Mouse (Mus musculus) heart, adult 2 months (tissue): ENCODE measurements at regions not wholly inside any gene's neighbourhood (a gene's known extent, or its start where the extent isn't known, plus 50 kb on each side); places are given as distances from the start of the nearest gene placed in this dataset.

ENCODE experiments used
- CTCF ChIP-seq: fragments of 200-600 bp; IDR thresholded peaks from 2 replicates; pipeline ENCODE4 v1.8.1; 2022; ENCODE audit warnings: antibody characterized with exemption, mild to moderate bottlenecking, moderate library complexity
- POLR2A ChIP-seq: fragments of 200-500 bp; IDR thresholded peaks from 2 replicates; pipeline ENCODE4 v1.6.1; 2011; ENCODE audit warnings: mild to moderate bottlenecking, low read depth, low read length, control low read depth; ENCODE audit not compliant: insufficient read depth

- TF ChIP-seq CTCF (no peak), POLR2A (no peak)
These were observed 69.9 kb upstream of the Dkk2 start for GRCm38 (mm10) chr3:132015205-132015604.
